Mouse (Mus musculus): ENCODE measurements around the gene Atp1b1. TPM values are rescaled to one million over a fixed set of nuclear protein-coding genes. Genes with fewer than 3 reads are reported as not detected.

The Atp1b1 gene
- polyA plus RNA-seq, 1 experiment = not detected

GRCm38 (mm10) chr1:164436749-164437148 is 21.4 kb downstream of the Atp1b1 start:
- H3K36me3 ChIP-seq (ENCODE audit: control insufficient read depth) = peaks cover 5% of the 10 kb centered on the region; the same call in 1 of the 2 replicates
- no peak overlapping the region for H3K4me3 ChIP-seq (replicated peaks)
- no peaks in the 10 kb centered on the region for H3K27me3 ChIP-seq (ENCODE audit: control insufficient read depth)
- TF ChIP-seq TAL1 (IDR thresholded peaks at IDR 0.05; ENCODE audit: low read length) (no peak), GATA1 (IDR thresholded peaks at IDR 0.05; ENCODE audit: low read length) (no peak)
- H3K9me3 ChIP-seq (ENCODE audit: control insufficient read depth, low read length) = no peaks in the 10 kb centered on the region
- peaks cover 5% of the 10 kb centered on the region; the same call in 1 of the 2 replicates for H3K4me1 ChIP-seq (ENCODE audit: control insufficient read depth)

GRCm38 (mm10) chr1:164434049-164434448 is 24.1 kb downstream of the Atp1b1 start:
- H3K27me3 ChIP-seq (ENCODE audit: control insufficient read depth) = no peaks in the 10 kb centered on the region
- H3K4me1 ChIP-seq (ENCODE audit: control insufficient read depth) = no peaks in the 10 kb centered on the region
- peaks cover 5% of the 10 kb centered on the region; the same call in 1 of the 2 replicates for H3K36me3 ChIP-seq (ENCODE audit: control insufficient read depth)
- H3K9me3 ChIP-seq (ENCODE audit: control insufficient read depth, low read length) = no peaks in the 10 kb centered on the region
- H3K4me3 ChIP-seq (replicated peaks) = no peak overlapping the region
- TF ChIP-seq GATA1 (IDR thresholded peaks at IDR 0.05; ENCODE audit: low read length) (no peak), TAL1 (IDR thresholded peaks at IDR 0.05; ENCODE audit: low read length) (no peak)

- Histone ChIP-seq H3K36me3 (ENCODE audit: control insufficient read depth) (peaks cover 2% of the 10 kb centered on the region; the same call in 1 of the 2 replicates), H3K4me1 (ENCODE audit: control insufficient read depth) (no peaks in the 10 kb centered on the region), H3K27me3 (ENCODE audit: control insufficient read depth) (no peaks in the 10 kb centered on the region), H3K9me3 (ENCODE audit: control insufficient read depth, low read length) (no peaks in the 10 kb centered on the region), H3K4me3 (replicated peaks) (no peak overlapping the region)
- no peak for TF ChIP-seq GATA1 (IDR thresholded peaks at IDR 0.05; ENCODE audit: low read length)
- no peak for TF ChIP-seq TAL1 (IDR thresholded peaks at IDR 0.05; ENCODE audit: low read length)
Observed at GRCm38 (mm10) chr1:164432649-164433048, 25.5 kb downstream of the Atp1b1 start.

- no peak for TF ChIP-seq GATA1 (IDR thresholded peaks at IDR 0.05; ENCODE audit: low read length)
- TF ChIP-seq TAL1 (IDR thresholded peaks at IDR 0.05; ENCODE audit: low read length) = no peak
- H3K4me3 ChIP-seq (replicated peaks) = no peak overlapping the region
- no peaks in the 10 kb centered on the region for H3K9me3 ChIP-seq (ENCODE audit: control insufficient read depth, low read length)
- H3K36me3 ChIP-seq (ENCODE audit: control insufficient read depth) = no peaks in the 10 kb centered on the region
- H3K4me1 ChIP-seq (ENCODE audit: control insufficient read depth) = no peaks in the 10 kb centered on the region
- no peaks in the 10 kb centered on the region for H3K27me3 ChIP-seq (ENCODE audit: control insufficient read depth)
Observed at GRCm38 (mm10) chr1:164428644-164429043, 29.5 kb downstream of the Atp1b1 start.

GRCm38 (mm10) chr1:164427777-164428176 is 30.4 kb downstream of the Atp1b1 start:
- Histone ChIP-seq H3K4me3 (replicated peaks) (no peak overlapping the region), H3K9me3 (ENCODE audit: control insufficient read depth, low read length) (no peaks in the 10 kb centered on the region), H3K36me3 (ENCODE audit: control insufficient read depth) (no peaks in the 10 kb centered on the region), H3K27me3 (ENCODE audit: control insufficient read depth) (no peaks in the 10 kb centered on the region), H3K4me1 (ENCODE audit: control insufficient read depth) (no peaks in the 10 kb centered on the region)
- TF ChIP-seq TAL1 (IDR thresholded peaks at IDR 0.05; ENCODE audit: low read length) (no peak), GATA1 (IDR thresholded peaks at IDR 0.05; ENCODE audit: low read length) (no peak)

GRCm38 (mm10) chr1:164426227-164426626 is 31.9 kb downstream of the Atp1b1 start:
- TF ChIP-seq TAL1 (IDR thresholded peaks at IDR 0.05; ENCODE audit: low read length) (no peak), GATA1 (IDR thresholded peaks at IDR 0.05; ENCODE audit: low read length) (no peak)
- Histone ChIP-seq H3K4me1 (ENCODE audit: control insufficient read depth) (no peaks in the 10 kb centered on the region), H3K27me3 (ENCODE audit: control insufficient read depth) (no peaks in the 10 kb centered on the region)

GRCm38 (mm10) chr1:164420623-164421354 is 37.4 kb downstream of the Atp1b1 start:
- H3K27me3 ChIP-seq (ENCODE audit: control insufficient read depth) = no peaks in the 10 kb centered on the region
- H3K4me1 ChIP-seq (ENCODE audit: control insufficient read depth) = no peaks in the 10 kb centered on the region
- TF ChIP-seq GATA1 (IDR thresholded peaks at IDR 0.05; ENCODE audit: low read length) (no peak), TAL1 (IDR thresholded peaks at IDR 0.05; ENCODE audit: low read length) (no peak)
- H3K4me3 ChIP-seq (replicated peaks) = no peak overlapping the region
- H3K36me3 ChIP-seq (ENCODE audit: control insufficient read depth) = no peaks in the 10 kb centered on the region
- H3K9me3 ChIP-seq (ENCODE audit: control insufficient read depth, low read length) = no peaks in the 10 kb centered on the region

More at GRCm38 (mm10) chr1:164426227-164426626, 31.9 kb downstream of the Atp1b1 start:
- Histone ChIP-seq H3K36me3 (ENCODE audit: control insufficient read depth) (no peaks in the 10 kb centered on the region), H3K9me3 (ENCODE audit: control insufficient read depth, low read length) (no peaks in the 10 kb centered on the region), H3K4me3 (replicated peaks) (no peak overlapping the region)

- no peaks in the 10 kb centered on the region for H3K4me1 ChIP-seq (ENCODE audit: control insufficient read depth)
- no peak overlapping the region for H3K4me3 ChIP-seq (replicated peaks)
- H3K36me3 ChIP-seq (ENCODE audit: control insufficient read depth) = no peaks in the 10 kb centered on the region
- TF ChIP-seq GATA1 (IDR thresholded peaks at IDR 0.05; ENCODE audit: low read length) = no peak
- no peak for TF ChIP-seq TAL1 (IDR thresholded peaks at IDR 0.05; ENCODE audit: low read length)
- no peaks in the 10 kb centered on the region for H3K9me3 ChIP-seq (ENCODE audit: control insufficient read depth, low read length)
- no peaks in the 10 kb centered on the region for H3K27me3 ChIP-seq (ENCODE audit: control insufficient read depth)
Observed at GRCm38 (mm10) chr1:164419401-164419800, 38.8 kb downstream of the Atp1b1 start.

- H3K27me3 ChIP-seq (ENCODE audit: control insufficient read depth) = no peaks in the 10 kb centered on the region
- no peak for TF ChIP-seq GATA1 (IDR thresholded peaks at IDR 0.05; ENCODE audit: low read length)
- TF ChIP-seq TAL1 (IDR thresholded peaks at IDR 0.05; ENCODE audit: low read length) = no peak
- H3K4me1 ChIP-seq (ENCODE audit: control insufficient read depth) = no peaks in the 10 kb centered on the region
- H3K4me3 ChIP-seq (replicated peaks) = no peak overlapping the region
- H3K36me3 ChIP-seq (ENCODE audit: control insufficient read depth) = no peaks in the 10 kb centered on the region
- H3K9me3 ChIP-seq (ENCODE audit: control insufficient read depth, low read length) = no peaks in the 10 kb centered on the region
Observed at GRCm38 (mm10) chr1:164418320-164418719, 39.8 kb downstream of the Atp1b1 start.
